Mouse (Mus musculus): ENCODE results near the gene Slc6a2.

Slc6a2 gene

GRCm38 (mm10) chr8:93030664-93031063 lies 70.8 kb downstream of the Slc6a2 start:
- DNase-seq (ENCODE audit: low spot score in 2 of 2) = no peak

GRCm38 (mm10) chr8:93038831-93039230 lies 79.0 kb downstream of the Slc6a2 start:
- DNase-seq (ENCODE audit: low spot score in 2 of 2) = no peak

GRCm38 (mm10) chr8:93040256-93040655 lies 80.4 kb downstream of the Slc6a2 start:
- DNase-seq (ENCODE audit: low spot score in 2 of 2) = no peak

- no peak for DNase-seq (ENCODE audit: low spot score in 2 of 2)
These were observed 81.1 kb downstream of the Slc6a2 start for GRCm38 (mm10) chr8:93040776-93041567.

GRCm38 (mm10) chr8:93043083-93043482 lies 83.2 kb downstream of the Slc6a2 start:
- no peak for DNase-seq (ENCODE audit: low spot score in 2 of 2)

GRCm38 (mm10) chr8:93048092-93048491 lies 88.2 kb downstream of the Slc6a2 start, which contains the start of gene Ces1a:
Gene Ces1a (minus strand): TSS chr8:93048192.
- DNase-seq (ENCODE audit: low spot score in 2 of 2) = no peak

GRCm38 (mm10) chr8:93048510-93049416 lies 88.9 kb downstream of the Slc6a2 start:
- no peak for DNase-seq (ENCODE audit: low spot score in 2 of 2)
